Mouse (Mus musculus): ENCODE measurements around the gene Olfr930. TPM values are rescaled to one million over a fixed set of nuclear protein-coding genes. Genes with fewer than 3 reads are reported as not detected.

Olfr930 gene
- not detected for total RNA-seq (2022)

GRCm38 (mm10) chr9:38929509-38929908 is at the start of gene Olfr930:
Olfr930 (plus strand) TSS chr9:38929809.
- no peak for DNase-seq (ENCODE audit: low spot score in 2 of 2)

DNA sequence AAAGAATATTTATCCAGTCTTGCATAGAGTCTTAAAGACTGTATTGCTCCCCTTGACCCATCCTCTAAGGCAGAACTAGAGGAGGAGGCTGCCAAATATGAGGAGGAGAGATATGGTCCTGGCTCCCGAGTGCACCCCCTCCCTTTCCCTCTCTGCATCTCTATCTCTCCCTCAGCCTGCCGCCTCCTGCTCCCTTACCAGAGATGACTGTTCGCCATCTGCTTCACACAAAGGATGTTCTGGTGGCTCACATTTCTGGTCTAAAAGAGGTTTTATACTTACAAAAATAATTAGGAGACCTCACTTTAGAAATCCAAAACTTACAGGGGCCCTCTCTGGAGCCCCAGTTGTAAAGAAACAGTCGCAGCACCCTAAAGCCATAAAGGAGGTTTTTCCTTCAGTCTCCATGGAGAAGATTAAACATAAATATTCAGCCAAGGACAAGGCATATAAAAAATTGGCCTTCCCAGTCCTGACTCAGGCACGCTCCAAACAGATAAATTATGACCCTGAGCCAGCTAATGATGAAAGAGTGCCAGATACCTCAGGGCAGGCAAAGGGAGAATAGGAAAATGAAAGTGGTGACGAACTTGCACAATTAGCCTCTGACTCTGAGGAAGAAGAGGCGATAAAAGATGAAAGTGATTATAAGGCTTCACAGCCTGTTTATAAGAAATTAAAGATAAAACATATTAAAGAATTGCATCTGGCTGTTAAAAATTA is 24.0 kb downstream of the Olfr930 start:
- peak in 1 of 2 experiments; percentile 40 for DNase-seq (ENCODE audit: low spot score in 2 of 2)

- DNase-seq (ENCODE audit: low spot score in 2 of 2) = no peak
Measured at GRCm38 (mm10) chr9:38954124-38954416, 24.5 kb downstream of the Olfr930 start.

DNA sequence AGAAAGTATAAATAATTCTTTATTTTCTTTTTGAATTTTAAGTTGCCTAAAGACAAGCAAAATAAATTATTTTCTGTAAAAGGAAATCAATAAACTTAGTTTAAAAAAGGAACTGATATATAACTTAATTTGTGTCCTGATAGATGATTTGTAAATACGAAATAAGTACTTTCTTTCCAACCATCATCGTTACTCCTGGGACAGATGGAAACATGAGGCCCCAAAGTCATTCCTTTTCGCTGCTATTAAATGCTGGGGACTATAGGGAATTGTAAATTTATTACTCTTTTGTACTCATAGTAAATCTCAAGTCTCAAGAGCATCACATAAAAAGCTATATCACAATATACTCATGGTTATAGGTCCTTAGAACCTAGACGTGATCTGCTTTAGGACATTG is 42.4 kb downstream of the Olfr930 start, which contains the start of gene Olfr933:
Gene Olfr933, plus strand, starts transcription at position 301 of the 400 bp plus-strand sequence.
- no peak for DNase-seq (ENCODE audit: low spot score in 2 of 2)

Other genes starting within 250 kb of the Olfr930 start
- not detected for gene Olfr919, start 226.1 kb upstream of the Olfr930 start, total RNA-seq (2022)
- 10 to 100 TPM; 12.3 to 17.5 (median 16.3) TPM for gene Vwa5a, start 211.5 kb upstream of the Olfr930 start, total RNA-seq (2022)
- under 1 TPM; 0.07 to 0.17 (median 0.09) TPM for gene Olfr920, start 177.5 kb upstream of the Olfr930 start, total RNA-seq (2022)
- not detected for gene Olfr921, start 156.7 kb upstream of the Olfr930 start, total RNA-seq (2022)
- gene Olfr922, start 115.2 kb upstream of the Olfr930 start, total RNA-seq (2022) = not detected
- gene Olfr923, start 103.3 kb upstream of the Olfr930 start, total RNA-seq (2022) = not detected
- gene Olfr924, start 85.4 kb upstream of the Olfr930 start, total RNA-seq (2022) = not detected
- gene Olfr26, start 74.7 kb upstream of the Olfr930 start, total RNA-seq (2022) = not detected
- not detected for gene Olfr926, start 52.7 kb upstream of the Olfr930 start, total RNA-seq (2022)
- gene Olfr933, start 42.5 kb downstream of the Olfr930 start, total RNA-seq (2022) = not detected
- gene Olfr934, start 58.5 kb downstream of the Olfr930 start, total RNA-seq (2022) = not detected
- gene Olfr935, start 69.9 kb downstream of the Olfr930 start, total RNA-seq (2022) = not detected
- gene Olfr146, start 93.6 kb downstream of the Olfr930 start, total RNA-seq (2022) = not detected
- gene Olfr937, start 135.1 kb downstream of the Olfr930 start, total RNA-seq (2022) = not detected
- not detected for gene Olfr938, start 149.1 kb downstream of the Olfr930 start, total RNA-seq (2022)
- not detected for gene Olfr27, start 198.3 kb downstream of the Olfr930 start, total RNA-seq (2022)
- not detected for gene Olfr943, start 236.5 kb downstream of the Olfr930 start, total RNA-seq (2022)